Mouse (Mus musculus) embryonic facial prominence, embryonic 15.5 days (tissue): Measurements from ENCODE around the gene Arhgdia. TPM values are rescaled to one million over a fixed set of nuclear protein-coding genes. Genes with fewer than 3 reads are reported as not detected.
A peak's percentile ranks its signal among the peaks of the same experiment; 100 is the strongest.
"Not testable (repeated sequence)": the region's sequence is repeated elsewhere in the genome, so short reads cannot be mapped to it uniquely, and the experiment has no call there.

Experiments used
- ATAC-seq: fragments of 200-750 bp; cut with Nextera tagmentation; 2 replicates; pipeline ENCODE4 v1.8.0; 2017; ENCODE audit warnings: low read depth, moderate TSS enrichment; ENCODE audit not compliant: insufficient number of reproducible peaks, low FRiP score, low TSS enrichment
- H3K27ac ChIP-seq: fragments of 300-500 bp; sonication (generic); replicated peaks from 2 replicates; pipeline ENCODE4 v1.5.1; 2015; ENCODE audit warnings: mild to moderate bottlenecking, inconsistent platforms
- H3K27me3 ChIP-seq: fragments of 300-500 bp; sonication (generic); 2 replicates; pipeline ENCODE4 v1.6.1; 2015; ENCODE audit warnings: inconsistent platforms
- H3K36me3 ChIP-seq: fragments of 300-500 bp; sonication (generic); 2 replicates; pipeline ENCODE4 v1.6.1; 2015; ENCODE audit warnings: mild to moderate bottlenecking, inconsistent platforms
- H3K4me1 ChIP-seq: fragments of 300-500 bp; sonication (generic); 2 replicates; pipeline ENCODE4 v1.6.1; 2015; ENCODE audit warnings: inconsistent platforms
- H3K4me2 ChIP-seq: fragments of 300-500 bp; sonication (generic); replicated peaks from 2 replicates; pipeline ENCODE4 v1.6.1; 2015; ENCODE audit warnings: mild to moderate bottlenecking, inconsistent platforms
- H3K4me3 ChIP-seq: fragments of 300-500 bp; sonication (generic); replicated peaks from 2 replicates; pipeline ENCODE4 v1.5.1; 2015; ENCODE audit warnings: mild to moderate bottlenecking, inconsistent platforms
- H3K9ac ChIP-seq: fragments of 300-500 bp; sonication (generic); 2 replicates; pipeline ENCODE4 v1.6.1; 2015; ENCODE audit warnings: inconsistent platforms
- H3K9me3 ChIP-seq: fragments of 300-500 bp; sonication (generic); replicated peaks from 2 replicates; pipeline ENCODE4 v1.6.1; 2016; ENCODE audit warnings: inconsistent platforms
- WGBS: fragments of 180-500 bp; shearing (Covaris S2); methylation state at CpG from one replicate; pipeline ENCODE4 v1.1.7; 2015; 5-methylcytosine and 5-hydroxymethylcytosine counted together
- polyA plus RNA-seq: library from polyadenylated mRNA; unstranded; fragments of >200 nt; fragmentation: Nextera tagmentation; extraction: Ambion mirVana; gene quantifications from 2 replicates; pipeline ENCODE4 v1.2.1, GENCODE M21; 2015

The Arhgdia gene
- polyA plus RNA-seq, 1 experiment from 2014 or later, result 593 TPM

DNA sequence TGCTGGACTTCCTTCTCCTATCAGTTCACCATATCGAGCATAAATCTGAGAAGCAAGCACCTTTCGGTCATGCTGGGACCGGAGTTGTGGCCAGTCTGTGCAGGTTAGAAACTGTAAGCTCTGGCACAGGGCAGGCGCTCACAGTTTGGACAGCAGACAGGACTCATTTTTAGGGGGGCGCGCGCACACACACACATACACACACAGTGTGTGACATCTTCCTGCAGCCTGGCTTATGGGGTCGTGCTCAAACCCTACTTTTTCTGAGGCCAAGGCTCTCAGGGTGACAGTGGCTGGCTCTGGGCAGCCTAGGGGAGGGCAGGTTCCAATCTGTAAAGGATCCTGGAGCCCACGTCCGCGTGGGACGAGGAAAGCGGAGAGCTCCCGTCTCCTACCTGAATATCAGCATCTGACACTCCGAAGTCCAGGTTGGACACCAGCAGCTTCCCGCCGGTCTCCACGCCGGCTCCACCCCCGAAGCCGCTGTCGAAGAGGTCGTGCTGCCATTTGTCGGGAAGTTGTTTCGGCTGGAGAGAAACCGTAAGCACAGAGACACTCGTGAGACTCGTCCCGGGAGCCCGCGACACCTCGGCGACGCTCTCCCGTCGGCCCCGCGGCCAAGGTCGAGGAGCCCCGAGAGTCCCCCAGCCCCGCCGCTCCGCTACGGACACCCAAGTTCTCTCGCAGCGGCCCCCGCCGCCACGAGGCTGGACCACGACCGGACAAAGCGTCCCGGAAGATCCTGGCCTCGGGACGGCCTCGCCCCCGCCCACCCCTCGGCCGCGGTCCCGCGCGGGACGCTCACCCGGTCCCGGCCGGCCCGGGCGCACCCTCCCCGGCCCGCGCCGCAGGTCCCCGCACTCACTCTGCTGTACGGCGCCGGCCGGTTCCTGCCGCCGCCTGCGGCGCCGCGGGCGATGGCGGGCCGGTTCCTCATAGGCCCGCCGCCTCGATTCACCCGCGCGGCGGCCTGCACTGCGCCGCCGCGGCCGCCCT, 16.1 kb upstream of the Arhgdia start:
- Histone ChIP-seq H3K9ac (peak overlapping the region; percentile 99), H3K4me2 (peak overlapping the region; percentile 79), H3K27ac (peak overlapping the region; percentile 93), H3K27me3 (no peaks in the 10 kb centered on the region), H3K4me1 (peaks cover 31% of the 10 kb centered on the region), H3K9me3 (no peaks in the 10 kb centered on the region), H3K36me3 (peaks cover 64% of the 10 kb centered on the region), H3K4me3 (peak overlapping the region; percentile 95)
- peak; percentile 47 for ATAC-seq
- WGBS, result 3% methylated on average over 98 of the region's 99 CpGs

DNA sequence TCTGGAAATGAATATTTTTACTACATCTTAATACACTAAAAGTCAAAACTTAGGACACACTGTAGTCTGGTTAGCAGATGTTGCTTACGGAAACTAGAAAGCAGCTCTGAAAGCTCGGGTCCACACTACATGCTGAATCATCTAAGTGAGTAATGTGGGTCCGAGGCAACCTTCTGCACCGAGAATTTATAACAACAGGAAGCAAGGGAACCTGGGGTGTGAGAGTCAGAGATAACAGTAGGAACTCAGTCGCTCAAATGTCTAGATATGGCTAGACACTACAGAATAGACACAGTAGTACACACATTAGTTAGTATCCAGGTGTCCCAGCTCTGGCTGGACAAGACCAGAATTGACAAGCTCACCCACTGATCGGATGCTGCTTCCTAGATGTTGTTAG, 7.1 kb upstream of the Arhgdia start:
- H3K27me3 ChIP-seq, result no peaks in the 10 kb centered on the region
- no peak overlapping the region for H3K4me2 ChIP-seq
- no peak overlapping the region for H3K4me3 ChIP-seq
- 90% methylated on average over 6 of the region's 6 CpGs for WGBS
- no peak overlapping the region for H3K9ac ChIP-seq
- H3K36me3 ChIP-seq, result peaks cover 83% of the 10 kb centered on the region
- H3K9me3 ChIP-seq, result no peaks in the 10 kb centered on the region
- ATAC-seq, result no peak
- no peak overlapping the region for H3K27ac ChIP-seq
- H3K4me1 ChIP-seq, result no peaks in the 10 kb centered on the region

DNA sequence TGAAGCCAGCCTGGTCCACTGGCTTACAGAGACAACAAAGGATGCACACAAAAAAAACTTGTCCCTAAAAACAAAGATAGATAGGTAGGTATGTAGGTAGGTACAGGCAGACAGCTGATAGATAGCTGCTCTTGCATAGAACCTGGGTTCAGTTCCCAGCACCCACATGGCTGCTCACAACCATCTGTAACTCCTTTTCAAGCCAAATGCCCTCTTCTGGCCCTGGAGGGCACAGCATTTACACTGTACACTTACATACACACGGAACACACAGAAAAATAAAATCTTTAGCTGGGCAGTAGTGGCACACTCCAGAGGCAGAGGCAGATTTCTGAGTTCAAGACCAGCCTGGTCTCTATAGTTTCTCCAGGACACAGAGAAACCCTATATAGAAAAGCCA, 2.5 kb upstream of the Arhgdia start:
- Histone ChIP-seq H3K36me3 (peaks cover 50% of the 10 kb centered on the region), H3K4me3 (no peak overlapping the region), H3K4me1 (peaks cover 26% of the 10 kb centered on the region), H3K27ac (no peak overlapping the region), H3K9me3 (no peaks in the 10 kb centered on the region), H3K27me3 (no peaks in the 10 kb centered on the region), H3K4me2 (no peak overlapping the region), H3K9ac (no peak overlapping the region)
- no peak for ATAC-seq
- 97% methylated on average over 1 of the region's 1 CpGs for WGBS

DNA sequence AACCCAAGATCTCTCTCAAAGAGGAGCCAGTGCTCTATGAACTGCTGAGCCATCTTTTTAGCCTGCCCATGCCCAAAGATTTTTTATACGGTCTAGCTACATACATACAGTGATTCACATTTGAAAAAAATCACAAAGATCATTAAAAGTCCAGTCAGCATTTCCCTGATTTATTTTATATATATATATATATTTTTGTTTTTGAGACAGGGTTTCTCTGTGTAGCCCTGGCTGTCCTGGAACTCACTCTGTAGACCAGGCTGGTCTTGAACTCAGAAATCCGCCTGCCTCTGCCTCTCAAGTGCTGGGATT, 1.5 kb upstream of the Arhgdia start:
- 90% methylated on average over 2 of the region's 2 CpGs for WGBS
- not testable (repeated sequence) for H3K27ac ChIP-seq, ATAC-seq, H3K9ac ChIP-seq, H3K9me3 ChIP-seq, H3K27me3 ChIP-seq, H3K4me3 ChIP-seq, H3K4me2 ChIP-seq
- Histone ChIP-seq H3K36me3 (peaks cover 52% of the 10 kb centered on the region), H3K4me1 (peaks cover 29% of the 10 kb centered on the region)

DNA sequence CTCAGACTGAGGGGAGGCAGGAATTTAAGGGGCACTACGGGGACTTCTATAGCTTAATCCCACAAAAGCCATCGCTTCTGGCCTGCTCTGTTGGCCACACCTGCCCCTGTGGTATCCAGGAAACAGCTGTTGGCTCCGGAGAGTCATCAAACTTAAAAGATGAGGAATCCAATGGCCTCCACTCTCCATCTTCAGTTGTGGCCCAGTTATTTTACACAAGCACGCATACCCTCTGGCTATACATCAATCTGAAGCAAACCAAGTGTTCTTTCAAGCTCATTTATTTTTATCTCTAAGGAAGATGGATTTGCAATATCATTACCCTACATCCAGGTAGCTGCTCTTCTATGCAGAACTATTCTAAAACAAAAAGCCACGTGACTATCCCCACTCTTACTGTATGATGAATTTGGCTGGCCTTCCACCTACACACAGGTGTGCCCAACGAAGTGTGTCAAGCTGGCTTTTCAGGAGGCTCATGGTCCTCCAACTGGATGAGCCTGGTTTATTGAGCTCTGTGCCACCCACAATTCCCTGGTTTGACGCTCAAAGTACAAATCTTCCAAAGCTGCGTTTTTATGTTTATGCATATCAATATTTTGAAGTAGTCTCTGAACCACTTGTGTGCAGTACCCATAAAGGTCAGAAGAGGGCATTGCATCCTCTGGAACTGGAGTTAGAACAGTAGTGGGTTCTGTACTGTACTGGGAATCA, 1.0 kb upstream of the Arhgdia start:
- H3K4me1 ChIP-seq, result peaks cover 29% of the 10 kb centered on the region
- no peaks in the 10 kb centered on the region for H3K9me3 ChIP-seq
- peaks cover 52% of the 10 kb centered on the region for H3K36me3 ChIP-seq
- no peak for ATAC-seq
- H3K27ac ChIP-seq, result peak overlapping the region; percentile 95
- H3K4me2 ChIP-seq, result peak overlapping the region; percentile 88
- no peaks in the 10 kb centered on the region for H3K27me3 ChIP-seq
- WGBS, result 71% methylated on average over 8 of the region's 8 CpGs
- peak overlapping the region; percentile 84 for H3K4me3 ChIP-seq
- H3K9ac ChIP-seq, result no peak overlapping the region; the same call in 1 of the 2 replicates

DNA sequence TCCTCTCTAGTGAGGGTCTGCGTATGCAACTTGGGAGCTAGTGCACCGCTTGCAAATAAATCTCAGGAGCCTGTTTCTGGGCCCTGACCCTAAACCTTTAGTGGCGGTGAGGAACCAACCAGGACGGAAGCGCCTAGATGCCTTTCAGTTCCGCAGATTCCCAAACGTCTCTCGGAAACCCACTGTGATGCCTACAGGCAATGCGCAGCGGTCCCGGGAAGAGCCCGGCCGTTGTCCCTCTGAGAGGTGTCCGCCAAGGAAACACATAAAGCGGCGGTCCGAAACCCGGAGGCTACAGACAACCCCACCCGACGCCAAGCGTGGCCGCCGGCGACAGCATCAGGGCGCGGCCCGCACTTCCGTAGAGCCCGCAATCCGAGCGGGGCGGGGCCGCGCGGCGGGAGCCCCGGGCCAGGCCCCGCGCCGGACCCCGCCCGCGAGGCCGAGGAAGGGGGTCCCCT, 523 bp downstream of the Arhgdia start:
- Histone ChIP-seq H3K27ac (peak overlapping the region; percentile 95), H3K4me1 (peaks cover 29% of the 10 kb centered on the region), H3K4me2 (peak overlapping the region; percentile 88), H3K9ac (peak overlapping the region; percentile 75), H3K9me3 (no peaks in the 10 kb centered on the region), H3K4me3 (peak overlapping the region; percentile 84), H3K36me3 (peaks cover 46% of the 10 kb centered on the region), H3K27me3 (no peaks in the 10 kb centered on the region)
- ATAC-seq, result peak; percentile 36; the same call in 1 of the 2 replicates
- under 1% methylated on average over 44 of the region's 44 CpGs for whole genome bisulfite sequencing

DNA sequence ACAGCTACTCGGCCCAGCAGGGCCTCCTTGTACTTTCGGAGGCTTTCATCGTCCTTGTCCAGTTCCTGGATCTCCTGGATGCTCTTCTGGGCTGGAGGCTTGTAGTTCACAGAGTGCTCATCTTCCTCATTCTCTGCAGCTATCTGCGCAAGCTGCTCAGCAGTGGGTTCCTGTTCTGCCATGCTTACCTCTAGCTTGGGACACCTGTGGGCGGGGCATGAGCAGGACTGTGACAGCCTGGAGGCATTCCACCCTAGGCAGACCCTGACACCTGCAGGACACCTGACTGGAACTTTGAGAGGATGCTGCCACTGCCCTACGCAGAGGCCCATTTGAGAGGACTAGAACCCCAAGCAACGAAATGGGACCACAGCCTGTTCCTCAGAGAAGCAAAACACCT, 1.2 kb downstream of the Arhgdia start:
- ATAC-seq, result no peak
- Histone ChIP-seq H3K27me3 (no peaks in the 10 kb centered on the region), H3K9me3 (no peaks in the 10 kb centered on the region), H3K4me3 (peak overlapping the region; percentile 84), H3K27ac (peak overlapping the region; percentile 95), H3K9ac (peak overlapping the region; percentile 75), H3K36me3 (peaks cover 38% of the 10 kb centered on the region), H3K4me2 (peak overlapping the region; percentile 88), H3K4me1 (peaks cover 29% of the 10 kb centered on the region)
- WGBS, result 51% methylated on average over 7 of the region's 7 CpGs

DNA sequence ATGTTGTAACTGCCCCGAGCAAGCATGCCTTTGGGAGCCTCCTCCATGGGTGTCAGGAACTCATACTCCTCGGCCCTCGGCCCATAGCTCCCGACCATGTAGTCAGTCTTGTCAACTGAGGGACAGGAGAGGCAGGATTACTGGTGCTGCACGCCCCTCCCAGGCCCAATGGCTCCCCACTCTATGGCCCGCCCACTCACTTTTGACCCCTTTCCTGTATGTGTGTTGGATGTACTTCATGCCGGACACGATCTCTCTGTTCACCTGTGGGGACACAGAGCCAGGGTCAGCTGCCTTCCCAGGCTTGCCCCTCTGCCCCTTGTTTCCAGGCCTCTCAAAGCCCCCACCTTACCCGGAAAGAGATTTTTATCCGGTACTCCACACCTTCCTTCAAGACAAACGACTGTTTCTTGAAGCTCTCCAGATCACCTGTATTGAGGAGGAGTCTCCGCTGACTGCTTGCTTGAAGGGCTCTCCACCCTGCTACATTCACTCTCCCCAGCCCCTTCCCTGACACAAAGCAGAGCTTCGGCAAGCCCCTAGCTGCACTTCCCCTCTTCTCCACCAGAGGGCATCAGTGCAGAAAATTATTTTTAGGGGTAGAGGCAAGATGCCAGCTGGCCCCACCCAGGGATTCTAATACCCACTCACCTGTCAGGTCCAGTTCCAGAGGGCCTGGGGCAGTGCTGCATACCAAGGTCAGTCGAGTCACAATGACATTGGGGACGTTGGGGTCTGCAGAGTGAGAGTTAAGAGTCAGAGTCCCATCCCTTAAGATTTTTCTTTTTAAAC, 1.9 kb downstream of the Arhgdia start:
- H3K4me3 ChIP-seq, result peak overlapping the region; percentile 84
- 53% methylated on average over 15 of the region's 15 CpGs for WGBS
- H3K9ac ChIP-seq, result 0 out of 2 replicates have a peak overlapping the region, but pooled peaks have one; percentile 75
- H3K27ac ChIP-seq, result peak overlapping the region; percentile 95
- peak overlapping the region; percentile 88 for H3K4me2 ChIP-seq
- H3K27me3 ChIP-seq, result no peaks in the 10 kb centered on the region
- H3K9me3 ChIP-seq, result no peaks in the 10 kb centered on the region
- peaks cover 32% of the 10 kb centered on the region for H3K4me1 ChIP-seq
- peaks cover 34% of the 10 kb centered on the region for H3K36me3 ChIP-seq
- ATAC-seq, result no peak

DNA sequence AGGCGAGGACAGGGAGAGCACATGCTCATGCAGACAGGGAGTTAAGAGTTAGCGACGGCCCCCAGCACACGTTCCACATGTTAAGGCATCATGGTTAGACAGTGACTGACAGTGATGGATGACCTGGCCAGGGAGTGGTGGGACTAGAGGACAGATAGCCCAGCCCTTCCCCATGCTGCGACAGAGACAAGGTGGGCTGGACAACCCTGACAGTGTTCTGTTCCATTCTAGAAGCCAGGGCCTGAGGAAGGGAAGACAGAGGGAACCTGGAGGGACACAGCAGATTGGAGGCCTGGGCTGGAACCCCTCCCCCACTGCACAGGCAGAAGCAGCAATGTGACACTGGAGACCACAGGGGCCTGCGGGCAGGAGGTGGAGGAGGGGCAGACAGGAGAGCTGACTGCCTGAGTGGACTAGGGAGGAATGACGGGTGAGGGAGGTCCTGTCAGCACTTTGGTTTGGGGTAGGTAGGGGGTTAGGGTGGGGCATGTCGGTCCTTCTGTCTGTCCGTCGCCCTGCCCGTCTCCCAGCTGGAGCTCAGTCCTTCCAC, 2.7 kb downstream of the Arhgdia start:
- Histone ChIP-seq H3K36me3 (peaks cover 31% of the 10 kb centered on the region), H3K4me2 (no peak overlapping the region), H3K9ac (no peak overlapping the region), H3K4me1 (peaks cover 37% of the 10 kb centered on the region), H3K4me3 (no peak overlapping the region), H3K9me3 (no peaks in the 10 kb centered on the region), H3K27me3 (no peaks in the 10 kb centered on the region), H3K27ac (no peak overlapping the region)
- 70% methylated on average over 11 of the region's 11 CpGs for WGBS
- ATAC-seq, result no peak

DNA sequence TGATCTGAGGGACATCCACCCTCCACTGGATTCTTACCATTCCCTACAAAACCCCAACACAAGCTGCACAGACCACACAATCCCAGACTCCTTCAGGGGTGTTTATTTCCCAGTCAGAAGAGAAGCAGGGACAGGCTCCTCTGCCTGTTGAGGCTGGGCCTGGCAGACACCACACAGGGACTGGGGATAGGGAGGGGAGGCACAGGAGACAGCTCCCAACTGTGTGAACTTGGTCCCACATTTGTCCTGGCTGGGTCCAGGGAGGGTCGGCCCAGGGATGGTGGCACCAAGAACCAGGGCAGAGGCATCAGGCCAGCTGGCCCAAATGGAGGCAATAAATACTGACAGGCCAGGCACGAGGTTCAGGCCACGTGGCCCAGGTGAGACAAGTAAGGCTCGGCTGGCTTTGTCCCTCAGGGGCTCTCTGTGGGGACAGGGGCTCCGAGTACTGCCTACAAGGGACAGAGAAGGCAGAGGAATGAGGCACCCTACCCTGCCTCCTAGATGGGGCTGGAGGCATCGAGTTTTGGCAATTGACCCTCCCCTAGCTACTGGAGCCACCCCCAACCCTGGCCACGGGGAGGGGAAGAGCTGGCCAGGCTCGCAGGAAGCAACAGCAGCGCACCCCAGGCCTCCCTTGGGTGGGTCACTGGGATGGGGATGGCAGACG, 3.3 kb downstream of the Arhgdia start:
- peaks cover 30% of the 10 kb centered on the region for H3K36me3 ChIP-seq
- H3K4me1 ChIP-seq, result peaks cover 37% of the 10 kb centered on the region
- no peak overlapping the region for H3K9ac ChIP-seq
- H3K4me3 ChIP-seq, result no peak overlapping the region
- no peak overlapping the region for H3K27ac ChIP-seq
- no peak overlapping the region for H3K4me2 ChIP-seq
- 79% methylated on average over 10 of the region's 10 CpGs for WGBS
- no peak for ATAC-seq
- no peaks in the 10 kb centered on the region for H3K9me3 ChIP-seq
- no peaks in the 10 kb centered on the region for H3K27me3 ChIP-seq
